Mouse (Mus musculus): ENCODE measurements around the gene Cmklr1. TPM values are rescaled to one million over a fixed set of nuclear protein-coding genes. Genes with fewer than 3 reads are reported as not detected.
"Not testable (repeated sequence)": the region's sequence is repeated elsewhere in the genome, so short reads cannot be mapped to it uniquely, and the experiment has no call there.

Cmklr1 gene
- polyA plus RNA-seq, 1 experiment from 2014 or later, result 3.4 TPM

- no peak for DNase-seq (ENCODE audit: low spot score)
- Histone ChIP-seq H3K27ac (peak overlapping the region; percentile 64; the same call in 1 of the 2 replicates), H3K9me3 (replicated peaks) (no peaks in the 10 kb centered on the region), H3K4me3 (no peak overlapping the region), H3K36me3 (no peaks in the 10 kb centered on the region), H3K27me3 (ENCODE audit: low read depth, poor library complexity, severe bottlenecking) (no peaks in the 10 kb centered on the region; the same call in 1 of the 2 replicates), H3K4me1 (peaks cover 76% of the 10 kb centered on the region)
- 84% methylated on average over 6 of the region's 6 CpGs for WGBS
Observed at GRCm38 (mm10) chr5:113593911-113594705, 56.1 kb downstream of the Cmklr1 start.

- H3K4me1 ChIP-seq, result peaks cover 83% of the 10 kb centered on the region
- no peaks in the 10 kb centered on the region for H3K9me3 ChIP-seq (replicated peaks)
- no peak overlapping the region for H3K4me3 ChIP-seq
- no peaks in the 10 kb centered on the region; the same call in 1 of the 2 replicates for H3K27me3 ChIP-seq (ENCODE audit: low read depth, poor library complexity, severe bottlenecking)
- WGBS, result 24% methylated on average over 6 of the region's 6 CpGs
- peak overlapping the region; percentile 66 for H3K27ac ChIP-seq
- no peak for DNase-seq (ENCODE audit: low spot score)
- no peaks in the 10 kb centered on the region for H3K36me3 ChIP-seq
Observed at GRCm38 (mm10) chr5:113591751-113592230, 58.4 kb downstream of the Cmklr1 start.

- Histone ChIP-seq H3K27me3 (ENCODE audit: low read depth, poor library complexity, severe bottlenecking) (no peaks in the 10 kb centered on the region; the same call in 1 of the 2 replicates), H3K4me3 (no peak overlapping the region), H3K9me3 (replicated peaks) (no peaks in the 10 kb centered on the region), H3K36me3 (no peaks in the 10 kb centered on the region), H3K27ac (peak overlapping the region; percentile 66), H3K4me1 (peaks cover 87% of the 10 kb centered on the region)
- WGBS, result 27% methylated on average over 3 of the region's 3 CpGs
- no peak for DNase-seq (ENCODE audit: low spot score)
Observed at GRCm38 (mm10) chr5:113591166-113591565, 59.1 kb downstream of the Cmklr1 start.

GRCm38 (mm10) chr5:113590010-113590640 lies 60.1 kb downstream of the Cmklr1 start:
- Histone ChIP-seq H3K9me3 (replicated peaks) (no peaks in the 10 kb centered on the region), H3K4me3 (no peak overlapping the region), H3K27me3 (ENCODE audit: low read depth, poor library complexity, severe bottlenecking) (no peaks in the 10 kb centered on the region; the same call in 1 of the 2 replicates), H3K36me3 (no peaks in the 10 kb centered on the region), H3K4me1 (peaks cover 88% of the 10 kb centered on the region), H3K27ac (peak overlapping the region; percentile 76)
- DNase-seq (ENCODE audit: low spot score), result no peak
- 59% methylated on average over 5 of the region's 5 CpGs for WGBS

- Histone ChIP-seq H3K27ac (peak overlapping the region; percentile 50), H3K4me1 (peaks cover 72% of the 10 kb centered on the region)
- not testable (repeated sequence) for H3K9me3 ChIP-seq (replicated peaks); H3K4me3 ChIP-seq; DNase-seq (ENCODE audit: low spot score); H3K27me3 ChIP-seq (ENCODE audit: low read depth, poor library complexity, severe bottlenecking); H3K36me3 ChIP-seq
- 51% methylated on average over 5 of the region's 5 CpGs for WGBS
Observed at GRCm38 (mm10) chr5:113586458-113586849, 63.8 kb downstream of the Cmklr1 start.

GRCm38 (mm10) chr5:113585619-113586457 lies 64.4 kb downstream of the Cmklr1 start:
- Histone ChIP-seq H3K27ac (peak overlapping the region; percentile 86), H3K4me1 (peaks cover 68% of the 10 kb centered on the region)
- H3K36me3 ChIP-seq; H3K9me3 ChIP-seq (replicated peaks); H3K4me3 ChIP-seq; DNase-seq (ENCODE audit: low spot score); H3K27me3 ChIP-seq (ENCODE audit: low read depth, poor library complexity, severe bottlenecking): not testable (repeated sequence)
- 73% methylated on average over 17 of the region's 17 CpGs for WGBS

GRCm38 (mm10) chr5:113584439-113584838 lies 65.8 kb downstream of the Cmklr1 start:
- Histone ChIP-seq H3K4me3 (no peak overlapping the region), H3K27me3 (ENCODE audit: low read depth, poor library complexity, severe bottlenecking) (no peaks in the 10 kb centered on the region), H3K27ac (peak overlapping the region; percentile 86), H3K36me3 (no peaks in the 10 kb centered on the region), H3K4me1 (peaks cover 70% of the 10 kb centered on the region), H3K9me3 (replicated peaks) (no peaks in the 10 kb centered on the region)
- peak; percentile 67 for DNase-seq (ENCODE audit: low spot score)
- WGBS, result 15% methylated on average over 6 of the region's 6 CpGs

GRCm38 (mm10) chr5:113583424-113584162 lies 66.6 kb downstream of the Cmklr1 start:
- Histone ChIP-seq H3K27me3 (ENCODE audit: low read depth, poor library complexity, severe bottlenecking) (no peaks in the 10 kb centered on the region), H3K36me3 (no peaks in the 10 kb centered on the region), H3K4me1 (peaks cover 70% of the 10 kb centered on the region), H3K27ac (peak overlapping the region; percentile 86), H3K9me3 (replicated peaks) (no peaks in the 10 kb centered on the region), H3K4me3 (no peak overlapping the region)
- DNase-seq (ENCODE audit: low spot score), result no peak
- 37% methylated on average over 5 of the region's 5 CpGs for whole genome bisulfite sequencing

- Histone ChIP-seq H3K27ac (0 out of 2 replicates have a peak overlapping the region, but pooled peaks have one; percentile 17), H3K9me3 (replicated peaks) (no peaks in the 10 kb centered on the region), H3K4me1 (peaks cover 70% of the 10 kb centered on the region), H3K4me3 (no peak overlapping the region), H3K27me3 (ENCODE audit: low read depth, poor library complexity, severe bottlenecking) (no peaks in the 10 kb centered on the region), H3K36me3 (no peaks in the 10 kb centered on the region)
- WGBS, result 48% methylated on average over 9 of the region's 9 CpGs
- DNase-seq (ENCODE audit: low spot score), result no peak
Observed at GRCm38 (mm10) chr5:113580801-113581200, 69.4 kb downstream of the Cmklr1 start.

GRCm38 (mm10) chr5:113580248-113580647 lies 70.0 kb downstream of the Cmklr1 start:
- Histone ChIP-seq H3K36me3 (no peaks in the 10 kb centered on the region), H3K27ac (0 out of 2 replicates have a peak overlapping the region, but pooled peaks have one; percentile 17), H3K27me3 (ENCODE audit: low read depth, poor library complexity, severe bottlenecking) (no peaks in the 10 kb centered on the region), H3K4me3 (no peak overlapping the region), H3K4me1 (peaks cover 64% of the 10 kb centered on the region), H3K9me3 (replicated peaks) (no peaks in the 10 kb centered on the region)
- no peak for DNase-seq (ENCODE audit: low spot score)
- WGBS, result 58% methylated on average over 8 of the region's 8 CpGs

GRCm38 (mm10) chr5:113579128-113579527 lies 71.1 kb downstream of the Cmklr1 start:
- Histone ChIP-seq H3K36me3 (no peaks in the 10 kb centered on the region), H3K4me3 (no peak overlapping the region), H3K27me3 (ENCODE audit: low read depth, poor library complexity, severe bottlenecking) (no peaks in the 10 kb centered on the region), H3K4me1 (peaks cover 53% of the 10 kb centered on the region), H3K27ac (0 out of 2 replicates have a peak overlapping the region, but pooled peaks have one; percentile 15), H3K9me3 (replicated peaks) (no peaks in the 10 kb centered on the region)
- DNase-seq (ENCODE audit: low spot score), result no peak
- 84% methylated on average over 4 of the region's 4 CpGs for WGBS

GRCm38 (mm10) chr5:113578428-113578827 lies 71.8 kb downstream of the Cmklr1 start:
- WGBS, result 90% methylated on average over 6 of the region's 6 CpGs
- H3K27me3 ChIP-seq (ENCODE audit: low read depth, poor library complexity, severe bottlenecking), result no peaks in the 10 kb centered on the region
- no peak for DNase-seq (ENCODE audit: low spot score)
- no peak overlapping the region for H3K27ac ChIP-seq
- no peak overlapping the region for H3K4me3 ChIP-seq
- H3K9me3 ChIP-seq (replicated peaks), result no peaks in the 10 kb centered on the region
- peaks cover 46% of the 10 kb centered on the region for H3K4me1 ChIP-seq
- H3K36me3 ChIP-seq, result no peaks in the 10 kb centered on the region
